Mouse (Mus musculus): Measurements from ENCODE around the gene Adcyap1r1. TPM values are rescaled to one million over a fixed set of nuclear protein-coding genes. Genes with fewer than 3 reads are reported as not detected.

Gene Adcyap1r1
- polyA plus RNA-seq, 1 experiment from 2014 or later: 3.9 TPM

- no peak overlapping the region for H3K4me3 ChIP-seq
- no peaks in the 10 kb centered on the region for H3K9me3 ChIP-seq
- H3K27ac ChIP-seq: no peak overlapping the region
- no peaks in the 10 kb centered on the region for H3K36me3 ChIP-seq (replicated peaks)
- no peak for DNase-seq (ENCODE audit: extremely low spot score, low spot score)
- peaks cover 50% of the 10 kb centered on the region for H3K27me3 ChIP-seq (ENCODE audit: poor library complexity, severe bottlenecking)
- peaks cover 13% of the 10 kb centered on the region for H3K4me1 ChIP-seq
- WGBS: 83% methylated on average over 7 of the region's 7 CpGs
These were observed 5.9 kb downstream of the Adcyap1r1 start for GRCm38 (mm10) chr6:55457727-55458126.

DNA sequence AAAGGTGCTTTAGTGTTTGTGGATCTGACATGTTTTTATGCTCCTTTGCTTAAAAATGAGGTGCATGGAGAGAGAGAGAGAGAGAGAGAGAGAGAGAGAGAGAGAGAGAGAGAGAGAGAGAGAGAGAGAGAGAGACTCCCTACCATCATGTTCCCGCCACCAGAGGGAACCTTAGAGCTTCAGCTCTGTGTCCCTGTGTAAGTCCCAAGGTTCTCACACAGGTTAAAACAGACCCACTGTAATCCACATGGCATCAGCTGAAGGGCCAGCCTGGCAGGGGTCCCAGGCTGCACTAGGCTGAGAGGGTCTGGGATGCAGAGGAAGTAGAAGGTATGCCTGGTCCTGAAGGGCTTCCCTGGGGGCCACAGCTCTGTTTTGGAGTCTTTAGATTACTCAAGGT is 6.4 kb downstream of the Adcyap1r1 start:
- Histone ChIP-seq H3K4me3 (no peak overlapping the region), H3K27ac (no peak overlapping the region; the same call in 1 of the 2 replicates), H3K9me3 (no peaks in the 10 kb centered on the region), H3K4me1 (peaks cover 8% of the 10 kb centered on the region), H3K27me3 (ENCODE audit: poor library complexity, severe bottlenecking) (peaks cover 45% of the 10 kb centered on the region), H3K36me3 (replicated peaks) (no peaks in the 10 kb centered on the region)
- DNase-seq (ENCODE audit: extremely low spot score, low spot score): no peak
- 42% methylated on average over 1 of the region's 1 CpGs for WGBS

- peaks cover 29% of the 10 kb centered on the region for H3K27me3 ChIP-seq (ENCODE audit: poor library complexity, severe bottlenecking)
- H3K9me3 ChIP-seq: no peaks in the 10 kb centered on the region
- no peaks in the 10 kb centered on the region for H3K36me3 ChIP-seq (replicated peaks)
- WGBS: 87% methylated on average over 20 of the region's 20 CpGs
- DNase-seq (ENCODE audit: extremely low spot score, low spot score): no peak
- H3K27ac ChIP-seq: no peak overlapping the region
- no peaks in the 10 kb centered on the region for H3K4me1 ChIP-seq
- H3K4me3 ChIP-seq: no peak overlapping the region
These were observed 8.0 kb downstream of the Adcyap1r1 start for GRCm38 (mm10) chr6:55459545-55460397.

DNA sequence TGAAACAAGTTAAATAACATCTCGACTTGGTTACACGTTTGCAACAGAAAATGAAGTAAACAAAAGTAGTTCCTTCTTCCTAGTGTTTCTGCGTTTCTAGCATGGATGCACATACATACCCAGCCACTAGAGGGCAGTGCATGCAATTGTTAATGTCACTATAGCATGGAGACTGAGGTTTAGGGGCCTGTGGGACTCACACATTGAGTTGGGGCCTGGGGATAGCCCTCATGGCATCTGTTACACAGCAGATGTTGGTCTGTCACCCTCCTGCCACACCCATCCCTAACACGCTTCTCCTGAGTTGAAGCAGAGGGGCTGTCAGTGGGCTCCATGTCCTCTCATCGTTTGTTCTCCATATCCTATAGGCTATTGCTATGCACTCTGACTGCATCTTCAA is 9.4 kb downstream of the Adcyap1r1 start:
- DNase-seq (ENCODE audit: extremely low spot score, low spot score): no peak
- H3K36me3 ChIP-seq (replicated peaks): no peaks in the 10 kb centered on the region
- 73% methylated on average over 5 of the region's 5 CpGs for WGBS

DNA sequence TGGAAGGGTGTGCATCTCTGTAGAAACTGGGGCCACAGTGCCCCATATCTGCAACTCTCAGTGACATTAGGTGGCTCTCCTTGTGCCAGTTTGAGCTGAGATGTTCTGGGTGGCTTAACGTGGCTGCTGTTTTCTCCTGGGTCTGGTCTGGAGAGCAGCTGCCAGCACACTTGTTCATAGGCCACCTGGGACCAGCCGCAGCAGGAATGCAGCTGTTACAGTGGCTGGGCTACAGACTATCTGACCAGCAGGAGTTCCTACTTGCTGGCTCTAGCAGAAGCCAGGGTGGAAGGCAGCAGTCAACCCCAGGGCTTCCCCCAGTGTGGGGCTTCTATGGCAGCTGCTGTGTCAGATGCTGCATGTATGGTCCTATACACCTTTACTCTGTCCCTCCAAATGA is 9.9 kb downstream of the Adcyap1r1 start:
- no peaks in the 10 kb centered on the region for H3K9me3 ChIP-seq
- H3K36me3 ChIP-seq (replicated peaks): no peaks in the 10 kb centered on the region
- no peak for DNase-seq (ENCODE audit: extremely low spot score, low spot score)
- H3K4me1 ChIP-seq: peaks cover 15% of the 10 kb centered on the region
- 87% methylated on average over 2 of the region's 2 CpGs for WGBS
- H3K4me3 ChIP-seq: no peak overlapping the region
- H3K27ac ChIP-seq: no peak overlapping the region
- peaks cover 10% of the 10 kb centered on the region; the same call in 1 of the 2 replicates for H3K27me3 ChIP-seq (ENCODE audit: poor library complexity, severe bottlenecking)

More for the DNA sequence above, 9.4 kb downstream of the Adcyap1r1 start:
- Histone ChIP-seq H3K27me3 (ENCODE audit: poor library complexity, severe bottlenecking) (peaks cover 15% of the 10 kb centered on the region), H3K27ac (no peak overlapping the region), H3K9me3 (no peaks in the 10 kb centered on the region), H3K4me3 (no peak overlapping the region), H3K4me1 (peaks cover 9% of the 10 kb centered on the region)

- peaks cover 16% of the 10 kb centered on the region for H3K4me1 ChIP-seq
- no peak overlapping the region for H3K27ac ChIP-seq
- H3K4me3 ChIP-seq: no peak overlapping the region
- no peaks in the 10 kb centered on the region for H3K36me3 ChIP-seq (replicated peaks)
- no peaks in the 10 kb centered on the region for H3K9me3 ChIP-seq
- 0 out of 2 replicates have a peak, but pooled peaks cover 4% of the 10 kb centered on the region for H3K27me3 ChIP-seq (ENCODE audit: poor library complexity, severe bottlenecking)
- no peak for DNase-seq (ENCODE audit: extremely low spot score, low spot score)
- 73% methylated on average over 1 of the region's 1 CpGs for WGBS
These were observed 10.6 kb downstream of the Adcyap1r1 start for GRCm38 (mm10) chr6:55462394-55462793.

GRCm38 (mm10) chr6:55463966-55464365 is 12.2 kb downstream of the Adcyap1r1 start:
- Histone ChIP-seq H3K36me3 (replicated peaks) (no peaks in the 10 kb centered on the region), H3K27ac (no peak overlapping the region), H3K4me1 (peaks cover 16% of the 10 kb centered on the region), H3K27me3 (ENCODE audit: poor library complexity, severe bottlenecking) (no peaks in the 10 kb centered on the region), H3K4me3 (no peak overlapping the region), H3K9me3 (no peaks in the 10 kb centered on the region)
- DNase-seq (ENCODE audit: extremely low spot score, low spot score): no peak
- 89% methylated on average over 7 of the region's 7 CpGs for WGBS

- H3K27me3 ChIP-seq (ENCODE audit: poor library complexity, severe bottlenecking): no peaks in the 10 kb centered on the region
- no peaks in the 10 kb centered on the region for H3K36me3 ChIP-seq (replicated peaks)
- no peak overlapping the region for H3K4me3 ChIP-seq
- H3K9me3 ChIP-seq: no peaks in the 10 kb centered on the region
- H3K27ac ChIP-seq: peak overlapping the region; percentile 49
- H3K4me1 ChIP-seq: peaks cover 16% of the 10 kb centered on the region
- no peak for DNase-seq (ENCODE audit: extremely low spot score, low spot score)
- WGBS: 88% methylated on average over 4 of the region's 4 CpGs
These were observed 13.5 kb downstream of the Adcyap1r1 start for GRCm38 (mm10) chr6:55465311-55465710.

- H3K4me3 ChIP-seq: no peak overlapping the region
- H3K27ac ChIP-seq: peak overlapping the region; percentile 49; the same call in 1 of the 2 replicates
- H3K36me3 ChIP-seq (replicated peaks): no peaks in the 10 kb centered on the region
- no peaks in the 10 kb centered on the region for H3K27me3 ChIP-seq (ENCODE audit: poor library complexity, severe bottlenecking)
- no peaks in the 10 kb centered on the region for H3K9me3 ChIP-seq
- peaks cover 16% of the 10 kb centered on the region for H3K4me1 ChIP-seq
- no peak for DNase-seq (ENCODE audit: extremely low spot score, low spot score)
These were observed 14.6 kb downstream of the Adcyap1r1 start for GRCm38 (mm10) chr6:55466301-55466761.

- H3K27me3 ChIP-seq (ENCODE audit: poor library complexity, severe bottlenecking): no peaks in the 10 kb centered on the region
- H3K27ac ChIP-seq: no peak overlapping the region
- no peaks in the 10 kb centered on the region for H3K36me3 ChIP-seq (replicated peaks)
- 93% methylated on average over 5 of the region's 5 CpGs for WGBS
- H3K4me3 ChIP-seq: no peak overlapping the region
- no peak for DNase-seq (ENCODE audit: extremely low spot score, low spot score)
- no peaks in the 10 kb centered on the region for H3K9me3 ChIP-seq
- H3K4me1 ChIP-seq: peaks cover 18% of the 10 kb centered on the region
These were observed 18.9 kb downstream of the Adcyap1r1 start for GRCm38 (mm10) chr6:55470691-55471090.

DNA sequence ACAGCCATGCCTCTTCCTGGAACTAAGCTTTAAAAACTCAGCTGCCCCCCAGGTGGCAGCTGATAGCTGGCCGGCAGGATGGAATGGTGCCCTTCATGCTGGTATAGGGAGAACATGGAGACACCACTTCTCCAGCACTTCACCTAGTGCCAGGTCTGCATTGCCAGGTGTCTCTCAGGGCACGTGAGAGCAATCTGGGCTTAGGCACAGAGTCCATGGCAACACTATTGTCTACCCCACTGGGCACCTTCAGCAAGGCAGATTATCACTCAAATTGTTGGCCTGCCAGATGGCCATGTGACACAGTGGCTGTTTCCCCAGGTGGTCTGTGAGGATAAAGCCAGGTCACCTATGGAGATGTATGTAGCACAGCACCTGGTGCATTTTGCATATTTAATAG is 20.6 kb downstream of the Adcyap1r1 start:
- WGBS: 82% methylated on average over 2 of the region's 2 CpGs
- H3K36me3 ChIP-seq (replicated peaks): no peaks in the 10 kb centered on the region

DNA sequence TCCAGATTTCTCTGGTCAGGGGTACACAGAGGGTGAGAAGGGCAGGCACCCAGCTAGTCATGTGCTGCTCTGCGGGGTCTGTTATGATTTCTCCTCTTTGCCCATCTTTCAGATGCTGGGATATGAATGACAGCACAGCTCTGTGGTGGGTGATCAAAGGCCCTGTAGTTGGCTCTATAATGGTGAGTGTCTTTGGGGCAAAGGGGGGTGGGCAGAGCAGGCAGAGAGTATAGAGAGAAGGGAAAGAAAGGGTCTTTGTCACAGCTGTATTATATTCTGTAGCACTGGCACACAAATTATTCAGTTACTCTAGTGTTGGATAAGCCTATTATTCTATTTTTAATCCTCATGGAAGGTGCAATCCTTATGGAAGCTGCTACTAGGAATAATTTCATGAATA is 29.2 kb downstream of the Adcyap1r1 start:
- DNase-seq (ENCODE audit: extremely low spot score, low spot score): no peak
- no peak overlapping the region for H3K27ac ChIP-seq
- no peaks in the 10 kb centered on the region for H3K9me3 ChIP-seq
- peaks cover 24% of the 10 kb centered on the region for H3K4me1 ChIP-seq
- H3K27me3 ChIP-seq (ENCODE audit: poor library complexity, severe bottlenecking): no peaks in the 10 kb centered on the region
- H3K36me3 ChIP-seq (replicated peaks): no peaks in the 10 kb centered on the region
- no peak overlapping the region for H3K4me3 ChIP-seq
- WGBS: 79% methylated on average over 1 of the region's 1 CpGs

More for the DNA sequence above, 20.6 kb downstream of the Adcyap1r1 start:
- H3K27me3 ChIP-seq (ENCODE audit: poor library complexity, severe bottlenecking): no peaks in the 10 kb centered on the region
- H3K9me3 ChIP-seq: no peaks in the 10 kb centered on the region
- no peak overlapping the region for H3K4me3 ChIP-seq
- DNase-seq (ENCODE audit: extremely low spot score, low spot score): no peak
- H3K4me1 ChIP-seq: 0 out of 2 replicates have a peak, but pooled peaks cover 6% of the 10 kb centered on the region
- H3K27ac ChIP-seq: no peak overlapping the region

DNA sequence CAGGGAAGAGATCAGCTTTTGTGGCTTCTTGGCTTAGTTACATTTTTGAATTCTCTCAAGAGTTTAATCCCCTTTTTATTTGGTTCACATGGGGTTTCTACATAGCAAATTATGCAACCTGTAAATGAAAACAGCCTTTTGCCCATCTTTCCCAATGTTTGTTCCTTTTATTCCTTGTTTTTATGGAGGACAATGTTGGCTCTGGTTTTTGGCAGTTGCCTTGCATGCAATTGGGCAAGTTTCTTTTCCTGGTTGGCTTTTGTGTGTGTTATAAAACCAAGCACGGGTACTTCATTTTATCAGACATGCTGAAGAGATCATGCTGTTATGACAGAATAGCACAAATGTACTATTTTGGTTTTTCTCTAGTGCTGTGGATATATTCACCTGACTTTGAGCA is 30.7 kb downstream of the Adcyap1r1 start:
- H3K4me1 ChIP-seq: peaks cover 24% of the 10 kb centered on the region
- no peak overlapping the region for H3K27ac ChIP-seq
- H3K36me3 ChIP-seq (replicated peaks): no peaks in the 10 kb centered on the region
- H3K9me3 ChIP-seq: no peaks in the 10 kb centered on the region
- H3K27me3 ChIP-seq (ENCODE audit: poor library complexity, severe bottlenecking): no peaks in the 10 kb centered on the region
- H3K4me3 ChIP-seq: no peak overlapping the region
- 96% methylated on average over 1 of the region's 1 CpGs for WGBS
- no peak for DNase-seq (ENCODE audit: extremely low spot score, low spot score)

Measured in forebrain, embryonic 10.5 days (tissue).